Mouse (Mus musculus) CH12.LX (cell line): ENCODE results near the gene Cinp.

Experiments used
- CTCF ChIP-seq, 2 experiments: IDR thresholded peaks in 1 of 2; conservative IDR thresholded peaks in 1 of 2; 2 replicates each; pipeline ENCODE4 v1.5.1; 2011 to 2012; ENCODE audit warnings: low read depth in 2 of 2, low read length in 2 of 2, improper control_type of control experiment in 1 of 2, inconsistent platforms in 1 of 2, mild to moderate bottlenecking in 1 of 2, moderate library complexity in 1 of 2
- E2F4 ChIP-seq: IDR thresholded peaks from 2 replicates; pipeline ENCODE4 v1.6.1; 2011; ENCODE audit warnings: low read depth, low read length, improper control_type of control experiment; ENCODE audit not compliant: insufficient replicate concordance
- ETS1 ChIP-seq: conservative IDR thresholded peaks from 2 replicates; pipeline ENCODE4 v1.6.1; 2012; ENCODE audit warnings: low read depth, mild to moderate bottlenecking, inconsistent platforms, low read length, improper control_type of control experiment, moderate library complexity
- POLR2A ChIP-seq: IDR thresholded peaks from 2 replicates; pipeline ENCODE4 v1.6.1; 2011; ENCODE audit warnings: low read depth, mild to moderate bottlenecking, improper control_type of control experiment, low read length
- POLR2AphosphoS2 ChIP-seq: IDR thresholded peaks from 2 replicates; pipeline ENCODE4 v1.6.1; 2011; ENCODE audit warnings: low read depth, low read length, improper control_type of control experiment
- SIN3A ChIP-seq: IDR thresholded peaks from 2 replicates; pipeline ENCODE4 v1.6.1; 2012; ENCODE audit warnings: low read length, improper control_type of control experiment, inconsistent platforms
- SMC3 ChIP-seq: IDR thresholded peaks from 2 replicates; pipeline ENCODE4 v1.6.1; 2011; ENCODE audit warnings: low read depth, low read length, improper control_type of control experiment
- TBP ChIP-seq: conservative IDR thresholded peaks from 2 replicates; pipeline ENCODE4 v1.6.1; 2011; ENCODE audit warnings: low read depth, low read length, improper control_type of control experiment

GRCm38 (mm10) chr12:110837192-110837841 lies 51.6 kb downstream of the Cinp start:
- TF ChIP-seq SIN3A: no peak
- no peak for TF ChIP-seq ETS1
- no peak for TF ChIP-seq E2F4
- no peak for TF ChIP-seq POLR2A
- no peak for TF ChIP-seq TBP
- no peak for TF ChIP-seq CTCF (conservative IDR thresholded peaks at IDR 0.05 in 1 of 2, IDR thresholded peaks at IDR 0.05 in 1 of 2; ENCODE audit: low read depth in 2 of 2, low read length in 2 of 2)
- no peak for TF ChIP-seq POLR2AphosphoS2
- TF ChIP-seq SMC3: no peak
